Mouse (Mus musculus) bone marrow macrophage, adult 2 months (primary cell): ENCODE data around the gene Tekt3. TPM values are rescaled to one million over a fixed set of nuclear protein-coding genes. Genes with fewer than 3 reads are reported as not detected.

ENCODE experiments used
- H3K27ac ChIP-seq: 2 replicates; pipeline ENCODE4 v1.5.1; 2012; ENCODE audit warnings: low read depth, low read length; ENCODE audit not compliant: insufficient read depth
- H3K4me1 ChIP-seq: 2 replicates; pipeline ENCODE4 v1.6.1; 2012; ENCODE audit warnings: low read length; ENCODE audit not compliant: control insufficient read depth, insufficient read depth
- H3K4me3 ChIP-seq: 2 replicates; pipeline ENCODE4 v1.5.1; 2012; ENCODE audit warnings: mild to moderate bottlenecking, low read length, moderate library complexity; ENCODE audit not compliant: insufficient read depth
- CTCF ChIP-seq: IDR thresholded peaks from 2 replicates; pipeline ENCODE4 v1.5.1; 2012; ENCODE audit warnings: low read depth, mild to moderate bottlenecking, low read length, moderate library complexity
- POLR2A ChIP-seq: IDR thresholded peaks from 2 replicates; pipeline ENCODE4 v1.6.1; 2012; ENCODE audit warnings: mild to moderate bottlenecking, low read depth, low read length, borderline replicate concordance
- polyA plus RNA-seq: library from polyadenylated mRNA; stranded (reverse); fragments of >200 nt; gene quantifications from 2 replicates; pipeline ENCODE4 v1.2.4, GENCODE M21; 2012; ENCODE audit not compliant: missing spikeins, insufficient read depth, insufficient read length

Tekt3 gene
- polyA plus RNA-seq, 1 experiment: not detected

DNA sequence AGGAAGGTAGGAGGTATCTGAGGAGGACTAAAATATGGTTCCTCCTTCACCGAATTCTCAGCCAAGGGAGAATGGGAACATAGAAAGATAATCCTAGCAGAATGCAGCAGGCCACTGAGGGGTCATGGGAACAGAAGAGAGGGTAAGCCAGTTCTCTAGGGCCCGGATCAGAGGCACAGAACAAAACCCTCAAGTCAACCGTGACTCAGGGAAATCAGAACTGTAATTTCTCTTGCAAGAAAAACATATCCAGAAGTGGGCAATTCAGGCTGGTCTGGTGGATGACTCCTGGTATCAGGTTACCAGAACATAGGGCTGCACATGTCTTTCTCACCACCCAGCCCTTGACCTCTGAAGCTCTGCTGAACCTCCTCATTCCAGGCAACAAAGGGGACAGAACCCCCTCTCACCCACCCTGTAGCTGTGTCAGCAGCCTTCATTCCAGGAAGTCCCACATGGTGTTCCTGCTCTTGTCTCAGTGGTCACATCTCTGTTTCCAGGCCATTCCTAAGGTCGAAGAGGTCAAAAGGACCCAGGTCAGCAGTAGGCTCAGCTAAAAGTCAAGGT, 32.2 kb upstream of the Tekt3 start:
- no peak overlapping the region for H3K4me3 ChIP-seq
- H3K27ac ChIP-seq: no peak overlapping the region
- H3K4me1 ChIP-seq: peaks cover 40% of the 10 kb centered on the region
- no peak for TF ChIP-seq POLR2A
- TF ChIP-seq CTCF: no peak

DNA sequence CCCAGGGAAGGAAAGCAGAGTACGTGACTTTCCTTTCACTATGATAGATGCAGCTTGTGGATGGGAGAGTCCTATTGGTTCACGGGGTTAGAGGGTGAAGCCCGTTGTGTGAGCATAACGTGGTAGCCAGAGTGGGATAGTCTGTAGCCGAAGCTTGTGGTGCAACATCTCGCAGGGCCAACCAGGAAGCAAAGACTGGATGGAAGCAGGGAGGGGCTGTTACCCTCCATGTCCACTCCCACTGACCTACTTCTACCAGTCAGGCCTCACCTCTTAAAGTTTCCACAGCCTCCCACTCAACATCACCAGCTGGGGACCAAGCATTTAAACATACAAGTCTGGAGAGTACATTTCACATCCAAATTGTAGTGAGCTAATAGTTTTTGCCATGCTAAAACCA, 31.7 kb upstream of the Tekt3 start:
- Histone ChIP-seq H3K4me1 (peaks cover 40% of the 10 kb centered on the region), H3K27ac (no peak overlapping the region), H3K4me3 (no peak overlapping the region)
- TF ChIP-seq CTCF (no peak), POLR2A (no peak)

DNA sequence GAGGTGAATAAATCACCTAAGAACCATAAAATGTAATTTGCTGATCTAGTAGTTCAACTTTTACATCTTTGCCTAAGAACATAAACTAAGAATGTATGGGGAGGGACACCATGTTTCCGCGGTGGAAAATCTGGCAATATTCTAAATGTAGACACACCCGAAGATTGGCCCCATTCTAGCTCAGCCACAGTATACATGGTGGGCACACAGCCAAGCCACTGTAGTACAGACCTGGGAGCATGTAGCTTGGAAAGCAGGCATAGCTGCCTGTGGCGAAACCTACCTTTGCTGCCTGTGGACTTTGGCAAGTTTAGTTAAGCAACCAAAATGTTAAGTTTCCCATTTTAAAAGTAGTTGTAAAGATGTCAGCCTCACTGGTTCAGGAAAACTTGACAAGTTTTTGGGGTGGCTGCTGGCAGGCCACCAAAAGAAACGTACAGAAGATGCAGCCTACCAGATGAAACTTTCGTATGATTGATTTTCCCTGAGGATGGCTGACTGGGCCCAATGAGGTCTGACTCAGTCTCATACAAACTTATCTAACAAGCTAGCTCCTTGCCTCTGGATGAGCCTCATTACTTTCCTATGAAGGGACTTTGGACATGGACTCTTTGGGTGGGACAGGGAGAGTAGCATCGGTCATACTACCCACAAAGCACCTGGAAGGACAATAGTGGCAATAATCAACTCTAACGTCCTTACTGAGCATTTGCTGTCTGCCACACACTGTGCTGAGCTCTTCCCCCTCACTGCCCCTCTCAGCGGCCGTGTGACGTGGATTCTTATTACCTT, 25.8 kb upstream of the Tekt3 start:
- H3K27ac ChIP-seq: no peak overlapping the region
- H3K4me1 ChIP-seq: peaks cover 8% of the 10 kb centered on the region
- no peak overlapping the region for H3K4me3 ChIP-seq
- no peak for TF ChIP-seq POLR2A
- TF ChIP-seq CTCF: no peak

GRCm38 (mm10) chr11:63040002-63040661, 21.3 kb upstream of the Tekt3 start:
- TF ChIP-seq CTCF: no peak

GRCm38 (mm10) chr11:63045771-63046170, 15.7 kb upstream of the Tekt3 start:
- peak overlapping the region; percentile 98 for H3K27ac ChIP-seq
- TF ChIP-seq POLR2A (no peak), CTCF (no peak)
- H3K4me3 ChIP-seq: no peak overlapping the region
- H3K4me1 ChIP-seq: peaks cover 44% of the 10 kb centered on the region

More at GRCm38 (mm10) chr11:63040002-63040661, 21.3 kb upstream of the Tekt3 start:
- peaks cover 2% of the 10 kb centered on the region for H3K4me1 ChIP-seq
- no peak overlapping the region for H3K4me3 ChIP-seq
- no peak overlapping the region for H3K27ac ChIP-seq

DNA sequence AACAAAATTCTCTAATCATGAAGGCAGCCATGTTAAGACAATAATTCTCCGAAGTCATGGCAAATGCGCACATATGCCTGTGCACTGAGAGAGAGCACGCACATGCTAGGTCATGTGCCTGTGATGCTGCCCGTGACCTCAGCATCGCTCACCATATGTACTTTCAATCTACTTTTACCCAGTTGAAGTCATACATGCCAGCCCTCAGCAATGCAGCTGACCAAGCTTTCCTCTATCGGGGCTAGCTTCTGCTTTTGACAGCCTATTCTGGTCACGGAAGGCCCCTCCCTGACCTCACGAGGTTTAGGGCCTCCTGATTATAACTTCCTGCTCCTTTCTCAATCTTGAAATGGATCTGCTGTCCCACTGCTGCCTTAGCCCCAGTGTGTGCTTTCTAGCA, 15.1 kb upstream of the Tekt3 start:
- peak overlapping the region; percentile 98 for H3K27ac ChIP-seq
- no peak for TF ChIP-seq POLR2A
- no peak for TF ChIP-seq CTCF
- peak overlapping the region; percentile 22 for H3K4me3 ChIP-seq

DNA sequence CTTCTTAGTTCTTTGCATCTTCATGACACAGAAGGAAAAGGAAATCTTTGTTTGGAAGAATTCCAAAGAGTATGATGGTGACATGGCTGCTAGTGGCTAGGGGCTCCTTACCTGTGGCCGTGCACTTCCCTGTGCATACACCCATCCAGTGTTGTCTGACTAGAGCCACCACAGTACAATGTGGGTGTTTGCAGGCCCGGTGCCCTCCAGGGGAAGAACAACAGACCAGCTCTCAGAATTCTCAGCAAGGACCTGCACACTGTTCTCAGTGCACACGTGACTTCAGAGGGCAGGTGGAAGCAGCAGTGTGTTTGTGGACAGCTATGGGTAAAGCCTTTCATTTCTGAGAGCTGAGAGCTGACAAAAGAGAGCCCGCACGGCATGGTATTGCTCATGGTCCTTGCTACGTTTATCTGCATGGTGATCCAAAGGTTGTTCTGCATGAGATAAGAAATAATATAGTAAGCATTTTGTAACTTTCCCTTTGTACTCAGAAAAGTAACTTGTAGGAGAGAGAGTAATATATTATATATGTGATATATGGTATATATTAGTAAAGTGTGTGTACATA, 11.0 kb upstream of the Tekt3 start:
- TF ChIP-seq POLR2A (no peak), CTCF (no peak)
- Histone ChIP-seq H3K27ac (peak overlapping the region; percentile 82), H3K4me1 (peaks cover 62% of the 10 kb centered on the region), H3K4me3 (no peak overlapping the region)

More for the DNA sequence above, 15.1 kb upstream of the Tekt3 start:
- H3K4me1 ChIP-seq: peaks cover 45% of the 10 kb centered on the region

DNA sequence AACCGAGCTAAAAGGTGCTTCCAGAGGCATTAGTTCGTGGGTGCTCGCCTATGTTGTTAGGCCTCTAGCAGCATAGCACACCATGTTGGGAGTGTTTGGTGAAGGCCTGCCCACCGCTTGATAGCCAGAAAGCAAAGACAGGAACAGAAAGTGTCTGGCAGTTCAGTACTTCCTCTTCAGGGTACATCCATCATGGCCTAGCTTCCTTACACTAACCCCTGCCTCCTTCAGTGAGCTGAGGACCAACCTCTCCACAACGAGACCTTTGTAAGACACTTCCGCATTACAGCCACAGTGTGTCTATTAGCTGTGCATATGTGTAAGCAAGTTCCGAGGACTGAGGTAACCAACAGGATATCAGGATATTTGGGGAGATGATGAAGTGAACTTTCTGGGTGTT, 10.4 kb upstream of the Tekt3 start:
- Histone ChIP-seq H3K4me1 (peaks cover 56% of the 10 kb centered on the region), H3K4me3 (peak overlapping the region; percentile 17), H3K27ac (peak overlapping the region; percentile 82)
- no peak for TF ChIP-seq CTCF
- TF ChIP-seq POLR2A: no peak

GRCm38 (mm10) chr11:63051996-63052395, 9.5 kb upstream of the Tekt3 start:
- peaks cover 52% of the 10 kb centered on the region for H3K4me1 ChIP-seq
- H3K4me3 ChIP-seq: peak overlapping the region; percentile 9; the same call in 1 of the 2 replicates
- TF ChIP-seq POLR2A: no peak
- TF ChIP-seq CTCF: no peak
- peak overlapping the region; percentile 82 for H3K27ac ChIP-seq
